Mouse (Mus musculus) CD4-positive helper T cell, adult 2 months (primary cell): Measurements from ENCODE around the gene Mrpl48.

ENCODE experiments used
- DNase-seq: peaks from one replicate; pipeline ENCODE4 v3.0.0-alpha.2; 2012; ENCODE audit warnings: low read depth, missing footprints, low spot score

Gene Mrpl48

GRCm38 (mm10) chr7:100496791-100497190 is 111.3 kb downstream of the Mrpl48 start:
- DNase-seq, result no peak

- no peak for DNase-seq
These were observed 111.7 kb downstream of the Mrpl48 start for GRCm38 (mm10) chr7:100496371-100496770.
